Mouse (Mus musculus): ENCODE data around the gene Arhgdib. TPM values are rescaled to one million over a fixed set of nuclear protein-coding genes. Genes with fewer than 3 reads are reported as not detected.

The Arhgdib gene
- 117 and 118 TPM in 2 replicates for polyA plus RNA-seq (2014; fragmentation: Nextera tagmentation; extraction: Ambion mirVana)

GRCm38 (mm10) chr6:136941051-136942021, at the start of gene Arhgdib:
TSS of gene Arhgdib (minus strand) at chr6:136941899.
- H3K4me3 ChIP-seq (ENCODE audit: low read depth, low read length), result peak within 1 kb of the TSS; percentile 21
- peak within 1 kb of the TSS; percentile 93 for H3K27ac ChIP-seq (replicated peaks; ENCODE audit: low read depth, low read length)
- no peaks in the 10 kb centered on the region for H3K27me3 ChIP-seq (replicated peaks; ENCODE audit: control insufficient read depth, insufficient read depth, low read length)
- WGBS, result 23% methylated on average over 12 of the region's 12 CpGs
- peaks cover 28% of the 10 kb centered on the region for H3K4me1 ChIP-seq (ENCODE audit: control insufficient read depth, insufficient read depth, low read length)
- no peaks in the 10 kb centered on the region for H3K9me3 ChIP-seq (ENCODE audit: control insufficient read depth, low read length)
- ATAC-seq (ENCODE audit: low read depth), result peak; percentile 81
- peak within 1 kb of the TSS; percentile 35 for H3K9ac ChIP-seq (ENCODE audit: low read depth, low read length)
- DNase-seq (ENCODE audit: low spot score), result peak; percentile 81
- no peaks in the 10 kb centered on the region for H3K36me3 ChIP-seq (ENCODE audit: control insufficient read depth, insufficient read depth, low read length)
- H3K4me2 ChIP-seq (ENCODE audit: low read depth, low read length), result peak within 1 kb of the TSS; percentile 46

DNA sequence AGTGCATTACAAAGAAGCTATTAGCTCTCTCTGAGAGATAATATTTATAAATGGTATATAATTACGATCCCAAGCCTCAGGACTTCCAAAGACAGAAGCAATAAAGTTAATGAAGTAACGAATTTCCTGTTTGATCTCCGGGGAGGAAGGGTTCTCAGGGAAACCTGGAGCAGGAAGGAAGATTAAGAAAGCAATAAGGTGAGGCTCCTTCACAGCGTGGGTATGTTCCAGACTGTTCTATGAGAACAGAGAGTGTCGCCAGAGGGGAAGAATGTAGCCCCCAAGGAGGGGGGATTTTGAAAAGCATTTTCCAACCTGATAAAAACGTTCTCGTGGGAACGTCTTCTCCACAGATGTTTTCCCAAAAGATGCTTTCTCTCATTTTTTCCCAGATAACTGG, 48.9 kb upstream of the Arhgdib start:
- no peaks in the 10 kb centered on the region for H3K36me3 ChIP-seq (ENCODE audit: control insufficient read depth, insufficient read depth, low read length)
- WGBS, result 41% methylated on average over 8 of the region's 8 CpGs
- H3K27me3 ChIP-seq (replicated peaks; ENCODE audit: control insufficient read depth, insufficient read depth, low read length), result no peaks in the 10 kb centered on the region
- H3K27ac ChIP-seq (replicated peaks; ENCODE audit: low read depth, low read length), result no peak overlapping the region
- no peak overlapping the region for H3K9ac ChIP-seq (ENCODE audit: low read depth, low read length)
- no peak overlapping the region; the same call in 1 of the 2 replicates for H3K4me2 ChIP-seq (ENCODE audit: low read depth, low read length)
- no peak overlapping the region for H3K4me3 ChIP-seq (ENCODE audit: low read depth, low read length)
- DNase-seq (ENCODE audit: low spot score) (no peak), ATAC-seq (ENCODE audit: low read depth) (no peak)
- no peaks in the 10 kb centered on the region for H3K9me3 ChIP-seq (ENCODE audit: control insufficient read depth, low read length)
- peaks cover 7% of the 10 kb centered on the region; the same call in 1 of the 2 replicates for H3K4me1 ChIP-seq (ENCODE audit: control insufficient read depth, insufficient read depth, low read length)

GRCm38 (mm10) chr6:136989824-136990497, 48.3 kb upstream of the Arhgdib start:
- DNase-seq (ENCODE audit: low spot score) (no peak), ATAC-seq (ENCODE audit: low read depth) (no peak)
- Histone ChIP-seq H3K4me2 (ENCODE audit: low read depth, low read length) (peak overlapping the region; percentile 16; the same call in 1 of the 2 replicates), H3K27ac (replicated peaks; ENCODE audit: low read depth, low read length) (no peak overlapping the region), H3K27me3 (replicated peaks; ENCODE audit: control insufficient read depth, insufficient read depth, low read length) (no peaks in the 10 kb centered on the region), H3K9ac (ENCODE audit: low read depth, low read length) (no peak overlapping the region), H3K36me3 (ENCODE audit: control insufficient read depth, insufficient read depth, low read length) (no peaks in the 10 kb centered on the region), H3K4me1 (ENCODE audit: control insufficient read depth, insufficient read depth, low read length) (peaks cover 7% of the 10 kb centered on the region; the same call in 1 of the 2 replicates), H3K4me3 (ENCODE audit: low read depth, low read length) (no peak overlapping the region), H3K9me3 (ENCODE audit: control insufficient read depth, low read length) (no peaks in the 10 kb centered on the region)
- WGBS, result 32% methylated on average over 11 of the region's 11 CpGs

DNA sequence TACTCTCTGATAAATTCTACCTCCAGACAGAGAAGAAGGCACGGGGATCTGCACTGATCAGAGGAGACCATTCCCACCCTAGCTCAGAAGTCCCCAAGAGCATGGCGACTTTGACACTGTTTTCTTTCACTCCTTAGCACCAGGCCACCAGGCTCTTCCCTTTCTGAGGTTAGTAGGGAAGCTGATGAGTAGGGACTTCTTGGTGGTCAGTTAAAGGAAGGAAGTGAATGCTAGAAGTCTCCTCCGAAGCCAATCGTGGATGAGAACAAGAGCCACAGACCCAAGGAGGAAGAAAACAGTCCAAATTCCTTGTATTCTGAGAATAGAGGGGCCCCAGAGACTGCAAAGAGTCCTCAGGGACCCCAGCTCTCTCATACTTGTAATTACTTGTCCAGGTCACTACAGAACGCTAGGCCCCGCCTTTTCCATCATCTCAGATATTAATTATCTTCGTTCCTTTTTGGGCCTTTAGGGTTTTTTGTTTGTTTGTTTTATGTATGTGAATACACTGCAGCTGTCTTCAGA, 46.9 kb upstream of the Arhgdib start:
- no peak for ATAC-seq (ENCODE audit: low read depth)
- H3K4me2 ChIP-seq (ENCODE audit: low read depth, low read length), result no peak overlapping the region
- 83% methylated on average over 7 of the region's 7 CpGs for WGBS

DNA sequence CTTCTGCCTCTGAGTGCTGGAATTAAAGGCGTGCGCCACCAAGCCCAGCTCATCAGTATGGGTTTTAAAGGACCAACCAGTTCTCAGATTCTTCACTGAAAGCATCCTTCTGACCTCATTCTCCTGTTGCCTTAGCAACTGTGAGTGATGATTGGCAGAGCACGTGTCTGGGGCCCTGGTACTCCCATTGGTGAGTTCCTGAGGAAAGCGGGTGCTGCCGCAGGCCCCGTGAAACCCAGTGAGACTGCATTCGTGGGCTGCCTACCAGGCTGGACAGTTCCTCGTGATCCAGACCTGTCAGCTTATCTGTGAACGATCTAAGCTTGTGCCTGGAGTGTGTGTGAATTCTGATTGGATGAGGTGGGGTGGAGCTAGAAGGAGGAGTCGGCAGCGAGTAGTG, 45.0 kb upstream of the Arhgdib start:
- Histone ChIP-seq H3K4me3 (ENCODE audit: low read depth, low read length) (no peak overlapping the region), H3K9ac (ENCODE audit: low read depth, low read length) (no peak overlapping the region), H3K27me3 (replicated peaks; ENCODE audit: control insufficient read depth, insufficient read depth, low read length) (no peaks in the 10 kb centered on the region), H3K4me2 (ENCODE audit: low read depth, low read length) (no peak overlapping the region), H3K27ac (replicated peaks; ENCODE audit: low read depth, low read length) (no peak overlapping the region), H3K4me1 (ENCODE audit: control insufficient read depth, insufficient read depth, low read length) (peaks cover 7% of the 10 kb centered on the region; the same call in 1 of the 2 replicates), H3K9me3 (ENCODE audit: control insufficient read depth, low read length) (no peaks in the 10 kb centered on the region), H3K36me3 (ENCODE audit: control insufficient read depth, insufficient read depth, low read length) (no peaks in the 10 kb centered on the region)
- 65% methylated on average over 11 of the region's 11 CpGs for WGBS
- ATAC-seq (ENCODE audit: low read depth) (no peak), DNase-seq (ENCODE audit: low spot score) (no peak)

More for the DNA sequence above, 46.9 kb upstream of the Arhgdib start:
- no peak overlapping the region for H3K9ac ChIP-seq (ENCODE audit: low read depth, low read length)
- no peak overlapping the region for H3K4me3 ChIP-seq (ENCODE audit: low read depth, low read length)
- H3K36me3 ChIP-seq (ENCODE audit: control insufficient read depth, insufficient read depth, low read length), result no peaks in the 10 kb centered on the region
- peaks cover 7% of the 10 kb centered on the region; the same call in 1 of the 2 replicates for H3K4me1 ChIP-seq (ENCODE audit: control insufficient read depth, insufficient read depth, low read length)
- H3K27me3 ChIP-seq (replicated peaks; ENCODE audit: control insufficient read depth, insufficient read depth, low read length), result no peaks in the 10 kb centered on the region
- no peaks in the 10 kb centered on the region for H3K9me3 ChIP-seq (ENCODE audit: control insufficient read depth, low read length)
- H3K27ac ChIP-seq (replicated peaks; ENCODE audit: low read depth, low read length), result no peak overlapping the region
- DNase-seq (ENCODE audit: low spot score), result no peak

DNA sequence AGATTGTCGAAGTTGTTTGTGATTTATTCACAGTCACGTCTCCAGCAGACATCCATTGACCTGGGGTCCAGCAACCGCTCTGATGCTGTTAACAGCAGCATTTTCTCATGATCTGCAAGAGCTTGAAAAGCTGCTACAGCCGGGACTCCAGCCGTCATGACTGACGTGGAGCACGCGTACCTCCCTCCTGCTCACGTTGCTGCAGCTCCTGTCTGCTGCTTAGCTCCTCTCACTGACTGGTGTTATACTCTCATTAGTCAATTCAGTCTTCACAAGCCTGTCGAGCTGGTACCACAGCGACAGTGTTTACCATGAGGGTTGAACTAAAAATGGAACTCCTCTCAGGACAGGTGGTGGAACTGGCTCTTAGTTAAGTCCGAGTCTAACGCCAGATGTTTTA, 44.3 kb upstream of the Arhgdib start:
- Histone ChIP-seq H3K27ac (replicated peaks; ENCODE audit: low read depth, low read length) (no peak overlapping the region), H3K36me3 (ENCODE audit: control insufficient read depth, insufficient read depth, low read length) (no peaks in the 10 kb centered on the region), H3K9me3 (ENCODE audit: control insufficient read depth, low read length) (no peaks in the 10 kb centered on the region), H3K4me2 (ENCODE audit: low read depth, low read length) (no peak overlapping the region), H3K4me3 (ENCODE audit: low read depth, low read length) (no peak overlapping the region), H3K9ac (ENCODE audit: low read depth, low read length) (no peak overlapping the region), H3K27me3 (replicated peaks; ENCODE audit: control insufficient read depth, insufficient read depth, low read length) (no peaks in the 10 kb centered on the region), H3K4me1 (ENCODE audit: control insufficient read depth, insufficient read depth, low read length) (peaks cover 7% of the 10 kb centered on the region; the same call in 1 of the 2 replicates)
- DNase-seq (ENCODE audit: low spot score), result no peak
- ATAC-seq (ENCODE audit: low read depth), result no peak
- 66% methylated on average over 13 of the region's 13 CpGs for WGBS

DNA sequence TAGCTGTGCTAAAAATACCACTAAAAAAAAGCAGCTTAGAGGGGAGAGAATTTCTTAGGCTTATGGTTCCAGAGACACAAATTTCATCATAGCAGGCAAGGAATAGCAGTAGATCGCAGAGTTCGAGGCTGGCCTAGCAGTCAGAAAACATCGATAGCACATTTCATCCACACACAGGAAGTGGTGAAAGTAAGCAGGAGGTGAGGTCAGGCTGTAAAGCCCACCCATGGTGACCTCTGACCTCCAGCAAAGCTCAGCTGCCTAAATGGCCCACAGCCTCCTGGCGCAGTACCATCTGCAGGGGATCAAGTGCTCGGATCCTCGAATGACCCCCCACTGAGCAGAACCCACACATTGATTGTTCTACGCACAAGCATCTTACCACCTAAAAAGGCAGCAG, 41.5 kb upstream of the Arhgdib start:
- no peak overlapping the region for H3K9ac ChIP-seq (ENCODE audit: low read depth, low read length)
- H3K4me1 ChIP-seq (ENCODE audit: control insufficient read depth, insufficient read depth, low read length), result 0 out of 2 replicates have a peak, but pooled peaks cover 6% of the 10 kb centered on the region
- no peak overlapping the region for H3K27ac ChIP-seq (replicated peaks; ENCODE audit: low read depth, low read length)
- ATAC-seq (ENCODE audit: low read depth) (no peak), DNase-seq (ENCODE audit: low spot score) (no peak)
- H3K9me3 ChIP-seq (ENCODE audit: control insufficient read depth, low read length), result no peaks in the 10 kb centered on the region
- H3K4me2 ChIP-seq (ENCODE audit: low read depth, low read length), result no peak overlapping the region
- H3K4me3 ChIP-seq (ENCODE audit: low read depth, low read length), result no peak overlapping the region
- H3K27me3 ChIP-seq (replicated peaks; ENCODE audit: control insufficient read depth, insufficient read depth, low read length), result no peaks in the 10 kb centered on the region
- 47% methylated on average over 7 of the region's 7 CpGs for WGBS
- no peaks in the 10 kb centered on the region for H3K36me3 ChIP-seq (ENCODE audit: control insufficient read depth, insufficient read depth, low read length)

- 88% methylated on average over 6 of the region's 6 CpGs for whole genome bisulfite sequencing
- ATAC-seq (ENCODE audit: low read depth), result no peak
- H3K4me3 ChIP-seq (ENCODE audit: low read depth, low read length), result no peak overlapping the region
- no peaks in the 10 kb centered on the region for H3K36me3 ChIP-seq (ENCODE audit: control insufficient read depth, insufficient read depth, low read length)
- no peak for DNase-seq (ENCODE audit: low spot score)
- H3K27ac ChIP-seq (replicated peaks; ENCODE audit: low read depth, low read length), result no peak overlapping the region
- no peak overlapping the region for H3K4me2 ChIP-seq (ENCODE audit: low read depth, low read length)
- 0 out of 2 replicates have a peak, but pooled peaks cover 6% of the 10 kb centered on the region for H3K4me1 ChIP-seq (ENCODE audit: control insufficient read depth, insufficient read depth, low read length)
- H3K9me3 ChIP-seq (ENCODE audit: control insufficient read depth, low read length), result no peaks in the 10 kb centered on the region
- H3K9ac ChIP-seq (ENCODE audit: low read depth, low read length), result no peak overlapping the region
- H3K27me3 ChIP-seq (replicated peaks; ENCODE audit: control insufficient read depth, insufficient read depth, low read length), result no peaks in the 10 kb centered on the region
These were observed 40.9 kb upstream of the Arhgdib start for GRCm38 (mm10) chr6:136982581-136982980.

Data from embryonic facial prominence, embryonic 14.5 days (tissue).